Mouse (Mus musculus): Measurements from ENCODE around the gene Tiam2. TPM values are rescaled to one million over a fixed set of nuclear protein-coding genes. Genes with fewer than 3 reads are reported as not detected.
A peak's percentile ranks its signal among the peaks of the same experiment; 100 is the strongest.

Tiam2 gene
- total RNA-seq, 2 experiments from 2014 or later: 18.9 to 21.5 TPM

DNA sequence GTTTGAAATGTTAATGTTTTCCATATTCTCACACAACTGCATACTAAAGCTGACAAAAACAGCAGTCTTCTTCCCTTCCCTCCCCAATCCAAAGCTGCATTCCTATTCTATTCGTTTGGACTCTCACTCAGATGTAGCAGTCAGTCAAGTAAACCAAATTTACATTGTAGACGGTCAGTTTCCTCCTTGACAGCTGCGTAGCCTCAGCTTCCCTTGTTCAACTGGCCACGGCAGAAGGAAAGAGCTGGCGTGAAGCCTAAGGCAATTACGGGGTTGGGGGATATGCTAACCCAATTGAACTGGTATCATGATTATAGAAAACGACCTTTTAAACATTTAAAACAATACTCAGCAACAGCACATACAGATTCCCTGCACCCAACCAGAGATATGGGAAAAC lies 221.4 kb downstream of the Tiam2 start:
- no peak for DNase-seq (ENCODE audit: low spot score in 2 of 2)

DNA sequence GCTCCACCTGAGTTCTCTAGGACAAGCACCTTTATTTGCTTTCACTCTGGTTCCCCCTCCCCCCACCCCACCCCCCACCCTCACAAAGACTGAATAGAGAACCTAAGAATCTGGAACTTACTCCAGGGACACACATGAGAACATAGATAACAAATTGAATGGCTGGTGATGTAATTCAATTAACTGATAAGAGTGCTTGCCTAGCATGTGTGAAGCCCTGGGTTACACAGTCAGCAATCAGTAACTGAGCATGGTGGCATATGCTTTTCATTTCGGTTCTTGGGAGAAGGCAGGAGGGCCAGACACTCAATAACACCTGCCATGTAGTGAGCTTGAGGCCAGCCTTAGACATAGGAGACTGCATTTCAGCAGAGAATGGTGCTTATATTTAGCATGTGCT lies 229.9 kb downstream of the Tiam2 start:
- DNase-seq (ENCODE audit: low spot score in 2 of 2): no peak

DNA sequence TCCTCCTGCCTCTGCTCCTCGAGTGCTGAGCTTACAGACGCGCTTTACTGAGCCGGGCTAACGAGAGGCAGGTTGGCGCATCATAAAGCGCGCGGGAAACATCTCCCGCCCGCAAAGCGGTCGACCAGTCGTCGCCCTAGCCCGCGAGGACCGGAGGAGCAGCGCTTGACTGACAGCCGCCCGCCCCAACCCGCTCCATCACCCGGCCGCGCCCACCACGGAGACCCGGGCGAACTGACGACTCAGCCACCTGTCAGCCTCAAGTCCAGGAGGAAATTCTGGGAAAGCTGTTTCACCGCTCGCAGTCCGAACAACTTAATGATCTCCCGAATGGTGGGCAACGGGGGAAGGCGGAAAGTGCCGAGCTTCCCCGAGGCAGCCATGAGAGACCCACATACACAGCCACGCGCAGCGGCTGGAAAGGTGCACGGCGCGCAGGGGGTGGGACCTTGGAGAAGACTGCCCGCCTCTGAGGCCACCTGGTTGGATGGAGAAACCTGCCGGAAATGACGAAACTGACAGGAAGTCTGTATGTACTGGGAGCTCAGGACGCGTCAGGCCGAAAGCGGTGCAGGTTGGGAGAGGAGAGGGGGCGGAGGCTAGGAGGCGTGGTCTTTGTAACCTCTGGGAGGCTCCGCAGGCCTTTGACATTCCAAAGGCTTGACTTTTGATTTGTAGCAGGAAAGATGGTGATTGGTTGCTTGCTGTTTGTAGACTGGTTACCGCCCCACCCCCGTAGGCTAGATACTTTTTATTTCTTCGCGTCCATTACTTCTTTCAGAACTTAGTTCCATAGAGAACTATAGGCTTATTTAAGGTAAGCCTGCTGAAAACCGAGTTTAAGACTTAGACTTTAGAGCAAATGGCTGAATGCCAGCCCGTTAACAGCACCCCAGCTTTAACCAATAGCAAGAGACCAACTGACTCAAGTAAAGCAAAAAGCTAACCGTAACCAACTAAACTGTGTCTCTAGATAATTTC lies 231.2 kb downstream of the Tiam2 start, which contains the start of gene Tfb1m:
Tfb1m (minus strand) TSS at position 451 of the 981 bp plus-strand sequence.
- peak; percentile 99 for DNase-seq (ENCODE audit: low spot score in 2 of 2)

- DNase-seq (ENCODE audit: low spot score in 2 of 2): no peak
Measured at GRCm38 (mm10) chr17:3558356-3558870, 232.0 kb downstream of the Tiam2 start.

GRCm38 (mm10) chr17:3560534-3560933 lies 234.2 kb downstream of the Tiam2 start:
- DNase-seq (ENCODE audit: low spot score in 2 of 2): peak in 1 of 2 experiments; percentile 34

- DNase-seq (ENCODE audit: low spot score in 2 of 2): no peak
Measured at GRCm38 (mm10) chr17:3562405-3562804, 236.0 kb downstream of the Tiam2 start.

- DNase-seq (ENCODE audit: low spot score in 2 of 2): peak; percentile 79 to 84
Measured at GRCm38 (mm10) chr17:3570876-3571275, 244.5 kb downstream of the Tiam2 start.

Other genes with a start within 250 kb of the Tiam2 start
- gene Scaf8, start 211.6 kb upstream of the Tiam2 start, total RNA-seq (2021): 10 to 100 TPM; 57.3 to 57.6 TPM
- not detected for gene Cldn20, start 206.0 kb downstream of the Tiam2 start, total RNA-seq (2021)
- gene Tfb1m, start 231.2 kb downstream of the Tiam2 start, total RNA-seq (2021): 1 to 10 TPM; 5.4 to 6.4 TPM